Mouse (Mus musculus): ENCODE data around the gene Gm47955.
"Not testable (repeated sequence)": the region's sequence is repeated elsewhere in the genome, so short reads cannot be mapped to it uniquely, and the experiment has no call there.

Gm47955 gene

GRCm38 (mm10) chr1:82993947-82994346, 33.9 kb downstream of the Gm47955 start:
- DNase-seq: no peak

- not testable (repeated sequence) for DNase-seq
Observed at GRCm38 (mm10) chr1:83000306-83000705, 40.2 kb downstream of the Gm47955 start, which contains the start of gene Gm47959. Gm47959 (plus strand) TSS chr1:83000548.

GRCm38 (mm10) chr1:83006218-83007179, 46.4 kb downstream of the Gm47955 start:
- DNase-seq: no peak

- DNase-seq: no peak
Observed at GRCm38 (mm10) chr1:83007471-83007870, 47.4 kb downstream of the Gm47955 start.
